Mouse (Mus musculus) thymus, postnatal 10 days (tissue): Measurements from ENCODE around the gene Fam129b.

Source experiments
- DNase-seq, 2 experiments: peaks; one replicate each; pipeline ENCODE4 v3.0.0; 2021; ENCODE audit warnings: low spot score in 2 of 2

The Fam129b gene

GRCm38 (mm10) chr2:32859622-32860012, 16.3 kb upstream of the Fam129b start:
- no peak for DNase-seq

- no peak for DNase-seq
These were observed 15.1 kb upstream of the Fam129b start for GRCm38 (mm10) chr2:32860799-32861198.

- DNase-seq = no peak
These were observed 12.6 kb upstream of the Fam129b start for GRCm38 (mm10) chr2:32863317-32863716.

GRCm38 (mm10) chr2:32864755-32865154, 11.2 kb upstream of the Fam129b start:
- no peak for DNase-seq

GRCm38 (mm10) chr2:32867354-32867753, 8.6 kb upstream of the Fam129b start:
- no peak for DNase-seq

GRCm38 (mm10) chr2:32869721-32870274, 6.1 kb upstream of the Fam129b start:
- DNase-seq = no peak

- no peak for DNase-seq
These were observed 5.4 kb upstream of the Fam129b start for GRCm38 (mm10) chr2:32870275-32871100.

- DNase-seq = no peak
These were observed 1.8 kb upstream of the Fam129b start for GRCm38 (mm10) chr2:32874070-32874469.

GRCm38 (mm10) chr2:32874951-32875674, 801 bp upstream of the Fam129b start:
- no peak for DNase-seq

GRCm38 (mm10) chr2:32876490-32877302, 782 bp downstream of the Fam129b start:
- DNase-seq = no peak

- no peak for DNase-seq
These were observed 1.4 kb downstream of the Fam129b start for GRCm38 (mm10) chr2:32877303-32877702.

- DNase-seq = no peak
These were observed 2.0 kb downstream of the Fam129b start for GRCm38 (mm10) chr2:32877761-32878393.

GRCm38 (mm10) chr2:32878396-32878795, 2.5 kb downstream of the Fam129b start:
- no peak for DNase-seq

GRCm38 (mm10) chr2:32879593-32879992, 3.7 kb downstream of the Fam129b start:
- DNase-seq = no peak

- no peak for DNase-seq
These were observed 5.1 kb downstream of the Fam129b start for GRCm38 (mm10) chr2:32881054-32881453.

GRCm38 (mm10) chr2:32881723-32882122, 5.8 kb downstream of the Fam129b start:
- DNase-seq = no peak

GRCm38 (mm10) chr2:32882283-32883043, 6.5 kb downstream of the Fam129b start:
- no peak for DNase-seq

- no peak for DNase-seq
These were observed 8.8 kb downstream of the Fam129b start for GRCm38 (mm10) chr2:32884745-32885144.

GRCm38 (mm10) chr2:32888029-32888428, 12.1 kb downstream of the Fam129b start:
- no peak for DNase-seq

- DNase-seq = no peak
These were observed 12.6 kb downstream of the Fam129b start for GRCm38 (mm10) chr2:32888551-32888950.

GRCm38 (mm10) chr2:32890280-32890679, 14.4 kb downstream of the Fam129b start:
- peak in 1 of 2 experiments; percentile 13 for DNase-seq
